Mouse (Mus musculus) testis, adult 2 months (tissue): ENCODE data around the gene Ccr9. TPM values are rescaled to one million over a fixed set of nuclear protein-coding genes. Genes with fewer than 3 reads are reported as not detected.

Source experiments
- H3K27ac ChIP-seq: fragments of 200-500 bp; 2 replicates; pipeline ENCODE4 v1.5.1; 2012; ENCODE audit warnings: low read depth, low read length; ENCODE audit not compliant: control insufficient read depth, insufficient read depth
- H3K27me3 ChIP-seq: fragments of 200-500 bp; 2 replicates; pipeline ENCODE4 v1.6.1; 2012; ENCODE audit warnings: mild to moderate bottlenecking, low read length, moderate library complexity; ENCODE audit not compliant: control insufficient read depth, insufficient read depth
- H3K36me3 ChIP-seq: fragments of 200-500 bp; 2 replicates; pipeline ENCODE4 v1.6.1; 2012; ENCODE audit warnings: mild to moderate bottlenecking, low read length; ENCODE audit not compliant: control insufficient read depth, insufficient read depth
- H3K4me1 ChIP-seq: fragments of 200-500 bp; 2 replicates; pipeline ENCODE4 v1.6.1; 2012; ENCODE audit warnings: low read length; ENCODE audit not compliant: control insufficient read depth, insufficient read depth
- H3K4me3 ChIP-seq: fragments of 200-500 bp; 2 replicates; pipeline ENCODE4 v1.5.1; 2012; ENCODE audit warnings: low read depth, mild to moderate bottlenecking, low read length, moderate library complexity, mixed read lengths; ENCODE audit not compliant: control insufficient read depth
- CTCF ChIP-seq: fragments of 200-500 bp; IDR thresholded peaks from 2 replicates; pipeline ENCODE4 v1.5.1; 2012; ENCODE audit warnings: low read depth, mild to moderate bottlenecking, inconsistent platforms, low read length, moderate library complexity; ENCODE audit not compliant: control insufficient read depth, insufficient read depth, insufficient replicate concordance
- POLR2A ChIP-seq: fragments of 200-500 bp; IDR thresholded peaks from 2 replicates; pipeline ENCODE4 v1.6.1; 2012; ENCODE audit warnings: low read depth, mild to moderate bottlenecking, inconsistent platforms, low read length, moderate library complexity; ENCODE audit not compliant: control insufficient read depth
- polyA plus RNA-seq: library from polyadenylated mRNA; depleted of rRNA; stranded (reverse); fragments of >200 nt; gene quantifications from 2 replicates; pipeline ENCODE4 v1.2.3, GENCODE M21; 2012; rRNA removed

Gene Ccr9
- polyA plus RNA-seq, 1 experiment: 0.04 TPM

DNA sequence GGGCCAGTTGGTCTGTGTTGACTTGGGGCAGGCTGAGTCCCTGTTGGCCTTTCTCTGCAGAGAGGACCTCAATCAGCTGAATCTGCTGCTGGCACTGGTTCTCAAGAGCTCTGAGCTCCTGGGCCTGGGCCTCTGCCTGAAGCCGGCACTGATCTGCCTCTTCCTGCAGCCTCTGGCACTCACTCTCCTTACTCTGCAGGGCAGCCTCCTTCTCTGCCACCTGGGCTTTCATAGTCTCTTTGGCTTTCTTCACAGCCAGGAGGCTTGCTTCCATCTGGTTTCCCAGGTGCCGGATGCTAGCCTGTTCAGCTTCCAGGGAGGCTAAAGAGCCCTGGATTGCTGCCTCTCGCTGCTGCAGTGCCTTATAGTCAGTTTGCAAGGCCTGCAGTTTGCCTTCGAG lies 150.7 kb downstream of the Ccr9 start:
- Histone ChIP-seq H3K27ac (no peak overlapping the region), H3K27me3 (no peaks in the 10 kb centered on the region), H3K4me1 (no peaks in the 10 kb centered on the region), H3K36me3 (peaks cover 3% of the 10 kb centered on the region), H3K4me3 (no peak overlapping the region)
- TF ChIP-seq POLR2A: no peak
- no peak for TF ChIP-seq CTCF

Other genes with a start within 250 kb of the Ccr9 start
- 34.7 and 43.1 TPM in 2 replicates for gene Limd1, start 199.7 kb upstream of the Ccr9 start, polyA plus RNA-seq
- 2.9 and 5.1 TPM in 2 replicates for gene Sacm1l, start 148.7 kb upstream of the Ccr9 start, polyA plus RNA-seq
- gene Slc6a20b, start 45.9 kb upstream of the Ccr9 start, polyA plus RNA-seq: 2.2 and 2.4 TPM in 2 replicates
- gene Slc6a20a, start 446 bp downstream of the Ccr9 start, polyA plus RNA-seq: 4.5 and 5.9 TPM in 2 replicates
- gene Lztfl1, start 39.3 kb downstream of the Ccr9 start, polyA plus RNA-seq: 28.6 and 35.9 TPM in 2 replicates
- gene Cxcr6, start 128.0 kb downstream of the Ccr9 start, polyA plus RNA-seq: 0.05 TPM in 1 of 2 replicates, not detected in the other
- gene Fyco1, start 173.5 kb downstream of the Ccr9 start, polyA plus RNA-seq: 18.6 and 25.5 TPM in 2 replicates
- 0.10 and 0.20 TPM in 2 replicates for gene Xcr1, start 183.6 kb downstream of the Ccr9 start, polyA plus RNA-seq